Mouse (Mus musculus) olfactory bulb, adult 2 months (tissue): Measurements from ENCODE around the gene Yars2. TPM values are rescaled to one million over a fixed set of nuclear protein-coding genes. Genes with fewer than 3 reads are reported as not detected.
"Not testable (repeated sequence)": the region's sequence is repeated elsewhere in the genome, so short reads cannot be mapped to it uniquely, and the experiment has no call there.

Source experiments
- H3K27ac ChIP-seq: fragments of 200-500 bp; 2 replicates; pipeline ENCODE4 v1.5.1; 2012; ENCODE audit warnings: low read depth, low read length; ENCODE audit not compliant: insufficient read depth
- H3K4me1 ChIP-seq: fragments of 200-500 bp; 2 replicates; pipeline ENCODE4 v1.6.1; 2012; ENCODE audit warnings: low read length; ENCODE audit not compliant: control insufficient read depth, insufficient read depth
- H3K4me3 ChIP-seq: fragments of 200-500 bp; 2 replicates; pipeline ENCODE4 v1.5.1; 2012; ENCODE audit warnings: mild to moderate bottlenecking, low read depth, low read length, moderate library complexity; ENCODE audit not compliant: insufficient read depth
- CTCF ChIP-seq: fragments of 200-500 bp; IDR thresholded peaks from 2 replicates; pipeline ENCODE4 v1.5.1; 2012; ENCODE audit warnings: low read depth, mild to moderate bottlenecking, low read length, moderate library complexity; ENCODE audit not compliant: insufficient read depth
- POLR2A ChIP-seq: fragments of 200-500 bp; IDR thresholded peaks from 2 replicates; pipeline ENCODE4 v1.6.1; 2012; ENCODE audit warnings: mild to moderate bottlenecking, low read depth, low read length, moderate library complexity; ENCODE audit not compliant: insufficient read depth
- WGBS: fragments of 180-500 bp; shearing (Covaris S2); methylation state at CpG from one replicate; pipeline ENCODE4 v1.1.7; 2018; 5-methylcytosine and 5-hydroxymethylcytosine counted together
- polyA plus RNA-seq: library from polyadenylated mRNA; stranded (reverse); fragments of >200 nt; gene quantifications from 2 replicates; pipeline ENCODE4 v1.2.4, GENCODE M21; 2012; ENCODE audit warnings: low replicate concordance; ENCODE audit not compliant: missing spikeins, insufficient read depth, insufficient read length

Gene Yars2
- polyA plus RNA-seq, 1 experiment: not detected

DNA sequence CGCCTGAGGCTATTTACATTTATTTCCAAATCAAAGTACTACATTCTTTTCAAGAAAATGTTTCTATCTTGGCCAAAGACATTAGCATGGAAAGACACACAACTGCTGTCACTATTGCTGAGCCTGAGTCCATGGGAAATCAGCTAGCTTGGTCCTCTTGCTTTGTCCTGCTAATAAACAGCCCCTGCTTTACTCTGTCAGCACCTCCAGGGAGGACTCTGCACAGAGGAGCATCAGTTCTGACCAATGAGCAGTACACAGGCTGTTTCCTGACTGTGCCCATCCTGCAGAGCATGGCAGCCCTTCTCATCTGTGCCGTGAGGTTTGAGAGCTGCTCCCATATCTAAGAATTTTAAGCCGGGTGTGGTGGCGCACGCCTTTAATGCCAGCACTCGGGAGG, 29.0 kb upstream of the Yars2 start:
- WGBS: 66% methylated on average over 6 of the region's 6 CpGs
- H3K4me3 ChIP-seq: no peak overlapping the region
- H3K4me1 ChIP-seq: no peaks in the 10 kb centered on the region
- no peak overlapping the region for H3K27ac ChIP-seq
- TF ChIP-seq CTCF: no peak
- TF ChIP-seq POLR2A: no peak

DNA sequence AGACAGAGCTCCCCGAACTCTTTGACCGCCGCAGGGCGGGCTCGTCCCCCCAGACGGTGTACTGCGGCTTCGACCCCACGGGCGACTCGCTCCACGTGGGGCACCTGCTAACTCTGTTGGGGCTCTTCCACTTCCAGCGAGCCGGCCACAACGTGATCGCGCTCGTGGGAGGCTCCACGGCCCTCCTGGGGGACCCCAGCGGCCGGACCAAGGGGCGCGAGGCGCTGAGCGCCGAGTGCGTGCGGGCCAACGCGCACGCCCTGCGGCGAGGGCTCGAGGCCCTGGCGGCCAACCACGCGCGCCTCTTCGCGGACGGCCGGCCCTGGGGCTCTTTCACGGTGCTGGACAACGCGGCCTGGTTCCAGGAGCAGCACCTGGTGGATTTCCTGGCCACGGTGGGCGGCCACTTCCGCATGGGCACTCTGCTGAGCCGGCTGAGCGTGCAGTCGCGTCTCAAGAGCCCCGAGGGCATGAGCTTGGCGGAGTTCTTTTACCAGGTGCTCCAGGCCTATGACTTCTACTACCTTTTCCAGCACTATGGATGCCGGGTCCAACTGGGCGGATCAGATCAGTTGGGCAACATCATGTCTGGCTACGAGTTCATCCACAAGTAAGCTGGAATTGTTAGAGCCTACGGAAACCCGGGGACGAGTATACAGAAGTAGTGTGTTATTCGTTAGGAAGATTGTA, 518 bp downstream of the Yars2 start:
- Histone ChIP-seq H3K4me3 (peak overlapping the region; percentile 84), H3K4me1 (no peaks in the 10 kb centered on the region), H3K27ac (peak overlapping the region; percentile 31; the same call in 1 of the 2 replicates)
- WGBS: under 1% methylated on average over 60 of the region's 61 CpGs
- TF ChIP-seq CTCF: no peak
- no peak for TF ChIP-seq POLR2A

DNA sequence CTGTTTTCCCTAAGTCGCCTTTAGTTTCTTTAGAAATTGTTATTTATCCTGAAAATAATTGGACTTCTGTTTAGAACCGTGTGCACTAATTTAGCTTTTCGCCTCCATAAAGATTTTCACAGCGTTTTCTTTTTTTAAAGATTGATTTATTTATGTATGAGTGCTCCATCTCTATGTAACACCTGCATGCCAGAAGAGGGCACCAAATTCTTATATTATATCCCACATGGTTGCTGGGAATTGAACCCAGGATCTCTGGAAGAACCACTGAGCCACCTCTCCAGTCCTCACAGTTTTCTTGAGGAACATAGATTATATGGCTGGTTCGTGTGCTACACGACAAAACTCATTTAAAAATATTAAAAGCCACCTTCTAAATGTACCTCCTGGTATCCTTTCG, 1.1 kb downstream of the Yars2 start:
- H3K27ac ChIP-seq: no peak overlapping the region
- no peak overlapping the region for H3K4me3 ChIP-seq
- no peaks in the 10 kb centered on the region for H3K4me1 ChIP-seq
- TF ChIP-seq POLR2A (no peak), CTCF (no peak)
- WGBS: 24% methylated on average over 7 of the region's 7 CpGs

DNA sequence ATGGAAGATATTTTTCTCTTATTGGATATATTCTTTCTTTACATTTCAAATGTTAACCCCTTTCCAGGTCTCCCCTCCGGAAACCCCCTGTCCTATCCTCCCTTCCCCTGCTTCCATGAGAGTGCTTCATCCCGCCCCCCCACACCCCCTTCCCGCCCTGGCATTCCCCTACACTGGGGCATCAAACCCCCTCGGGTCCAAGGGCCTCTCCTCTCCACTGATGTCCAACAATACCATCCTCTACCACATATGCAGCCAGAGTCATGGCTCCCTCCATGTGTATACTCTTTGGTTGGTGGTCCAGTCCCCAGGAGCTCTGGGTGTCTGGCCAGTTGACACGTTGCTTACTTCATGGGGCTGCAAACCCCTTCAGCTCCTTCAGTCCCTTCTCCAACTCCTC, 8.6 kb downstream of the Yars2 start:
- Histone ChIP-seq H3K4me3 (no peak overlapping the region), H3K27ac (no peak overlapping the region), H3K4me1 (no peaks in the 10 kb centered on the region)
- WGBS: 89% methylated on average over 5 of the region's 5 CpGs
- TF ChIP-seq POLR2A: no peak
- TF ChIP-seq CTCF: no peak

DNA sequence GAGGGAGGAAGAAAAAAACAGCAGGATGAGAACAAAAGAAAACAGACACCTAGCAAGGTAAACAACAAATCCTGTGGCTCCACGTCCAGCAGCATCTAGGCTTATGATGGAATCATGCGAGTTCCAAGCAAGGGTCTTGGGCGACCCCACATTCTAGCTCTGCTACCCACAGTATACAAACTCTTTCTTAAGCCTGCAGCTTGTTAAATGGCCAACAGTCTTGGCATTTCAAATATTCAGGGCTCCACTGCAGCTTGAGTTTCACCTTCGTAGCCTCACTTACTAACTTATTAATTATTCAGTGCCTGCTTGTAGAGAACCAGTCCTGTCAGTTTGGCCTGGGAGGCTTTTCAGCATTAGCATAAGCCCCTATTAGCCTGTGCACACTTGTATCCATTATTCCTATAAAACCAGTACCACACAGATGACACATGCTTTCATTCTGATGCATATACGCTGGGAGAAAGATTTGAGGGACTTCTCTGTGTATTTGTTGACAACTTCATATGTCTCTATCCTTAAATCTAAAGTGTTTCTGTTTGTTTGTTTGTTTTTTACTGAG, 23.1 kb downstream of the Yars2 start:
- 49% methylated on average over 5 of the region's 5 CpGs for WGBS
- no peak overlapping the region for H3K4me3 ChIP-seq
- H3K4me1 ChIP-seq: no peaks in the 10 kb centered on the region
- H3K27ac ChIP-seq: no peak overlapping the region
- TF ChIP-seq CTCF: no peak
- TF ChIP-seq POLR2A: no peak

DNA sequence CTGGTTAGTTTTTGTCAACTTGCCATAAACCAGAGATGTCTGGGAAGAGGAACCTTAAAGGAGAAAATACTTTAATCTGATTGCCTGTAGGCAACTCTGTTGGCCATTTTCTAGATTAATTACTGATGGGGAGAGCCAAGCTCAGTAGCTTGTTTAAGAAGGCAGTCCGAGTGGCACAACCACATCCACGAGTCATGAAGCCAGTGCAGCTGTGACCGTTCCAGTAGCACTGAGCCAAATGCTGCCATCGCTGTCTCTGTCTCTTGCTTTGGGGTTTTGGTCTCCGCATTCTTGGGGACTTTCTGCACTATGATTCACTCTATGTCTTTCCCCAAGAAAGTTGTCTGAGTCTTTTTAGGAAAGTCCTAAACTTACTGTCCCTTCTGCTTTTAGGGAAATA, 43.7 kb downstream of the Yars2 start:
- 68% methylated on average over 5 of the region's 5 CpGs for WGBS
- no peak overlapping the region for H3K27ac ChIP-seq
- TF ChIP-seq CTCF: no peak
- TF ChIP-seq POLR2A: no peak
- H3K4me3 ChIP-seq: no peak overlapping the region
- no peaks in the 10 kb centered on the region for H3K4me1 ChIP-seq

DNA sequence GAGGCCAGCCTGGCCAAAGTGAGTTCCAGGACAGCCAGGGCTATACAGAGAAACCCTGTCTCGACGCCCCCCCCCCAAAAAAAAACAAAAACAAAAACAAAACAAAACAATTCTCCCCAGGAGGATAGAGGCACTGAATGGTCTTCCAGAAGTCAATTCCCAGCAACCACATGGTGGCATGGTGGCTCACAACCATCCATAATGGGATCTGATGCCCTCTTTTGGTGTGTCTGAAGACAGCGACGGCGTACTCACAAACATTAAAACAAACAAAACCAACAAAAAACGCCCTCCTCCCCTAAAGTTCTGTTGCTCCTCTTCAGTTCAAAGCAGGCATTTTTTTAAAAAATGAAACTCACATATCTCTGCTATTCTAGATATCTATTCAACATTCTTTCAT, 55.1 kb downstream of the Yars2 start:
- Histone ChIP-seq H3K27ac (no peak overlapping the region), H3K4me1 (no peaks in the 10 kb centered on the region), H3K4me3 (peak overlapping the region; percentile 39)
- TF ChIP-seq POLR2A (no peak), CTCF (no peak)
- WGBS: 9% methylated on average over 6 of the region's 6 CpGs

DNA sequence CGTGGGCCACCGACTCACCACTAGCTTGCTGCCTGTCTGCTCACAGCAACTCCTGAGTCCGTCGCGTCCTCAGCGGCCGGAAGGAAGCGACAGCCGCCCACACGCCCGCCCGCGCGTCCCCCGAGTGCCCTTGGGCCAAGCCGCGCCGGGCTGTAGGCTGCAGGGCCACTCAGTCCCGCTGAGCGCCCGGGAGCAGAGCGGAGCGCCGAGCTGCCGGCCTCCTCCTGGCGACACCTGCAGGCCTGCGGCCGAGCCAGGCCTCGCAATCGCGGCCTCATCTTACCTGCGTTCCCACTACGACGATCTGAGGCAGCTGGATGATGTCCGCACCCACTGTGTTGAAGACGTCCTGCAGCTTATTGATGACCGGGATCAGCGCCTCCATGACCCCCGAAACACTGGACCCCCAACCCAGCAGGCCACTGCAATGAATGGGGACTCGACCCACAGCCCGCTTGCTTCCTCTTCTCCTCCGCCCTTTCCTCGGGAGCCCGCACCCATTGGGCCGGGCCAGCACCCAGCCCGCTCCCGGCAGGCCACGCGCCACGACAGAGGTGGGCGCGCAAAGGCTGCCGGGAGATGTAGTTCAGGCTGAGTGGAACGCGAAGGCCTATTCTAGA, 55.8 kb downstream of the Yars2 start, which contains the start of gene Dnm1l:
TSS of gene Dnm1l (minus strand) at position 479 of the 620 bp plus-strand sequence.
- H3K4me1 ChIP-seq: no peaks in the 10 kb centered on the region
- H3K4me3 ChIP-seq: peak within 1 kb of the TSS; percentile 97
- TF ChIP-seq CTCF: no peak
- peak; percentile 71 for TF ChIP-seq POLR2A
- under 1% methylated on average over 55 of the region's 55 CpGs for WGBS
- peak within 1 kb of the TSS; percentile 95 for H3K27ac ChIP-seq

DNA sequence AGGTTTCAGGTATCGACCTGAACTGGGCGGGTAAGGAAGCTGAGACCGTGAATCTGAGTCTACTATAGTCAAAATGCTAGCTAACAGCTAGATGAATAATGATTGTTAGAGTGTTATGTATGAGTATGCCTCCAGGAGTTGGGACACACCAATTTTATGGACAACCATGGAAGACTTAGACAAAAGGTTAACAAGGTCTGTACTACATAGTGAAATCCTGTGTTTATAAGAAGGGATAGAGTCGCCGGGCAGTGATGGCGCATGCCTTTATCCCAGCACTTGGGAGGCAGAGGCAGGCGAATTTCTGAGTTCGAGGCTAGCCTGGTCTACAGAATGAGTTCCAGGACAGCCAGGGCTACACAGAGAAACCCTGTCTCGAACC, 56.3 kb downstream of the Yars2 start:
- WGBS: 53% methylated on average over 9 of the region's 9 CpGs
- H3K27ac ChIP-seq, H3K4me1 ChIP-seq: not testable (repeated sequence)
- peak overlapping the region; percentile 97 for H3K4me3 ChIP-seq

Other genes with a start within 250 kb of the Yars2 start
- gene Pkp2, start 89.6 kb upstream of the Yars2 start, polyA plus RNA-seq: not detected in 2 replicates
- gene Dnm1l, start 56.0 kb downstream of the Yars2 start, polyA plus RNA-seq: 157 and 290 TPM in 2 replicates